Mouse (Mus musculus) MEL (cell line): ENCODE measurements around the gene Gm37596. TPM values are rescaled to one million over a fixed set of nuclear protein-coding genes. Genes with fewer than 3 reads are reported as not detected.

Experiments
- polyA plus RNA-seq, 2 experiments: library from polyadenylated mRNA; stranded (reverse) in 1 of 2; unstranded in 1 of 2; fragments of >175 nt in 1 of 2; fragments of >200 nt in 1 of 2; gene quantifications; 2 replicates each; pipeline versions ENCODE4 v1.2.1 to v1.2.4; 2012; ENCODE audit warnings: low replicate concordance in 2 of 2, low read depth in 1 of 2; ENCODE audit not compliant: insufficient read length in 2 of 2, insufficient read depth in 1 of 2, missing spikeins in 1 of 2
- total RNA-seq: library from RNA; depleted of rRNA; stranded (reverse); fragments of 300-350 nt; gene quantifications from 2 replicates; pipeline ENCODE4 v1.2.3, GENCODE M21; 2012; rRNA removed

Gene Gm37596
- total and polyA plus RNA-seq, 3 experiments = 0.10 TPM; not detected in 2

Other genes with a start within 250 kb of the Gm37596 start
- not detected in 2 replicates for gene Tchhl1, start 224.3 kb downstream of the Gm37596 start, total RNA-seq
- not detected for gene Tchhl1, start 224.3 kb downstream of the Gm37596 start, polyA plus RNA-seq
- not detected in 2 replicates for gene S100a11, start 172.6 kb downstream of the Gm37596 start, total RNA-seq
- gene S100a11, start 172.6 kb downstream of the Gm37596 start, polyA plus RNA-seq = under 1 TPM in 1 of 2 experiments, not detected in 1; 0.32 TPM
- gene S100a10, start 138.0 kb downstream of the Gm37596 start, total RNA-seq = 81.1 and 108 TPM in 2 replicates
- gene S100a10, start 138.0 kb downstream of the Gm37596 start, polyA plus RNA-seq = 10 to 100 TPM in 1 of 2 experiments, not detected in 1; 92.5 TPM
- not detected in 2 replicates for gene Tdpoz2, start 40.4 kb downstream of the Gm37596 start, total RNA-seq
- not detected for gene Tdpoz2, start 40.4 kb downstream of the Gm37596 start, polyA plus RNA-seq
- not detected in 2 replicates for gene Tdpoz1, start 16.8 kb downstream of the Gm37596 start, total RNA-seq
- not detected for gene Tdpoz1, start 16.8 kb downstream of the Gm37596 start, polyA plus RNA-seq
- gene Gm5773, start 79.9 kb upstream of the Gm37596 start, total RNA-seq = not detected in 2 replicates
- not detected for gene Gm5773, start 79.9 kb upstream of the Gm37596 start, polyA plus RNA-seq
- gene Tdpoz4, start 103.3 kb upstream of the Gm37596 start, total RNA-seq = not detected in 2 replicates
- gene Tdpoz4, start 103.3 kb upstream of the Gm37596 start, polyA plus RNA-seq = not detected
- not detected in 2 replicates for gene Tdpoz3, start 132.9 kb upstream of the Gm37596 start, total RNA-seq
- gene Tdpoz3, start 132.9 kb upstream of the Gm37596 start, polyA plus RNA-seq = not detected